Mouse (Mus musculus) CH12.LX (cell line): ENCODE data around the gene Krtcap3.

Source experiments
- BHLHE40 ChIP-seq: IDR thresholded peaks from 2 replicates; pipeline ENCODE4 v1.6.1; 2011; ENCODE audit warnings: mild to moderate bottlenecking, low read depth, low read length, improper control_type of control experiment
- CHD1 ChIP-seq: IDR thresholded peaks from 2 replicates; pipeline ENCODE4 v1.6.1; 2012; ENCODE audit warnings: low read depth, low read length, improper control_type of control experiment, inconsistent platforms
- CTCF ChIP-seq, 2 experiments: IDR thresholded peaks in 1 of 2; conservative IDR thresholded peaks in 1 of 2; 2 replicates each; pipeline ENCODE4 v1.5.1; 2011 to 2012; ENCODE audit warnings: low read depth in 2 of 2, low read length in 2 of 2, improper control_type of control experiment in 1 of 2, inconsistent platforms in 1 of 2, mild to moderate bottlenecking in 1 of 2, moderate library complexity in 1 of 2
- EP300 ChIP-seq: IDR thresholded peaks from 2 replicates; pipeline ENCODE4 v1.6.1; 2011; ENCODE audit warnings: low read length, improper control_type of control experiment
- IRF4 ChIP-seq: IDR thresholded peaks from 2 replicates; pipeline ENCODE4 v1.6.1; 2014; ENCODE audit warnings: low read depth, mild to moderate bottlenecking, inconsistent platforms, low read length, improper control_type of control experiment
- MEF2A ChIP-seq: IDR thresholded peaks from 2 replicates; pipeline ENCODE4 v1.6.1; 2014; ENCODE audit warnings: low read depth, mild to moderate bottlenecking, inconsistent platforms, low read length, improper control_type of control experiment, borderline replicate concordance
- MXI1 ChIP-seq: IDR thresholded peaks from 2 replicates; pipeline ENCODE4 v1.6.1; 2011; ENCODE audit warnings: mild to moderate bottlenecking, low read depth, low read length, improper control_type of control experiment
- MYC ChIP-seq: IDR thresholded peaks from 2 replicates; pipeline ENCODE4 v1.6.1; 2011; ENCODE audit warnings: low read depth, mild to moderate bottlenecking, improper control_type of control experiment, low read length
- POLR2A ChIP-seq: IDR thresholded peaks from 2 replicates; pipeline ENCODE4 v1.6.1; 2011; ENCODE audit warnings: low read depth, mild to moderate bottlenecking, improper control_type of control experiment, low read length
- TCF12 ChIP-seq: IDR thresholded peaks from 2 replicates; pipeline ENCODE4 v1.6.1; 2014; ENCODE audit warnings: low read depth, mild to moderate bottlenecking, inconsistent platforms, low read length, improper control_type of control experiment
- USF2 ChIP-seq: conservative IDR thresholded peaks from 2 replicates; pipeline ENCODE4 v1.6.1; 2011; ENCODE audit warnings: low read depth, low read length, improper control_type of control experiment
- ZNF384 ChIP-seq: IDR thresholded peaks from 2 replicates; pipeline ENCODE4 v1.6.1; 2012; ENCODE audit warnings: low read depth, low read length, improper control_type of control experiment, inconsistent platforms

DNA sequence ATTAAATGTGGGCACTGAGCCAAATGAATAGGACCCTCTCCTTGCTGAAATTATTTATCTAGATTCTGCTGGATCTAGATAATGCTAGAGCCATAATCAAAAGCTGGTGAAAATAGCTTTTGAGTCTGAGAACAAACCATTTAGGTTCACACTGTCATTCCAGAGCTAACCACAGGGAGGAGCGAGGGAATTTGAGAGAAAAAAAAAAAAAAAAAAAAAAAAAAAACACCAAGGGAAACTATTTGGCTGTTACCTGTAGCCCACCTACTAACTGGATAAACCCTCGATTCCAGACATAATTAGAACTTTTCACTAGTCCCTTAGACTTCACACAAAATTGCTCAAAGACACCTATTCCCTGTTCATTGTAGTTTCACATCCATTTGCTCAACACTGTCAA, 32.4 kb upstream of the Krtcap3 start:
- TF ChIP-seq POLR2A (no peak), CTCF (conservative IDR thresholded peaks at IDR 0.05 in 1 of 2, IDR thresholded peaks at IDR 0.05 in 1 of 2; ENCODE audit: low read depth in 2 of 2, low read length in 2 of 2) (peak in 1 of 2 experiments; percentile 24; a peak in 2 of 4 replicates), MEF2A (no peak), MYC (no peak), MXI1 (no peak), IRF4 (no peak), EP300 (no peak), ZNF384 (peak; percentile 98), USF2 (no peak), CHD1 (no peak), BHLHE40 (no peak), TCF12 (no peak)
